Mouse (Mus musculus) heart, postnatal 0 days (tissue): Measurements from ENCODE around the gene Ciao2b.

ENCODE experiments used
- CTCF ChIP-seq: IDR thresholded peaks from 2 replicates; pipeline ENCODE4 v1.5.1; 2016; ENCODE audit warnings: antibody characterized with exemption, control low read depth, low read depth
- EP300 ChIP-seq: IDR thresholded peaks from 2 replicates; pipeline ENCODE4 v1.6.1; 2016; ENCODE audit warnings: antibody characterized with exemption, low read depth

- TF ChIP-seq CTCF (no peak), EP300 (no peak)
These were observed 1.5 kb downstream of the Ciao2b start for GRCm38 (mm10) chr8:104640241-104640640.
